Mouse (Mus musculus) small intestine, adult 2 months (tissue): ENCODE measurements around the gene Rfng. TPM values are rescaled to one million over a fixed set of nuclear protein-coding genes. Genes with fewer than 3 reads are reported as not detected.

Experiments
- H3K27ac ChIP-seq: fragments of 200-500 bp; 2 replicates; pipeline ENCODE4 v1.5.1; 2012; ENCODE audit warnings: low read depth, low read length, control low read depth, inconsistent platforms; ENCODE audit not compliant: insufficient read depth
- H3K27me3 ChIP-seq: fragments of 200-500 bp; 2 replicates; pipeline ENCODE4 v1.6.1; 2012; ENCODE audit warnings: mild to moderate bottlenecking, moderate library complexity, low read length, inconsistent platforms; ENCODE audit not compliant: control insufficient read depth, insufficient read depth
- H3K36me3 ChIP-seq: fragments of 200-500 bp; 2 replicates; pipeline ENCODE4 v1.6.1; 2012; ENCODE audit warnings: mild to moderate bottlenecking, low read length, control low read depth, inconsistent platforms; ENCODE audit not compliant: control insufficient read depth, insufficient read depth
- H3K4me1 ChIP-seq: fragments of 200-500 bp; 2 replicates; pipeline ENCODE4 v1.6.1; 2012; ENCODE audit warnings: low read length, inconsistent platforms, mixed read lengths; ENCODE audit not compliant: control insufficient read depth, insufficient read depth, insufficient read length
- H3K4me3 ChIP-seq: fragments of 200-500 bp; 2 replicates; pipeline ENCODE4 v1.5.1; 2012; ENCODE audit warnings: low read depth, mild to moderate bottlenecking, control low read depth, inconsistent platforms, low read length, moderate library complexity
- CTCF ChIP-seq: fragments of 200-500 bp; IDR thresholded peaks from 2 replicates; pipeline ENCODE4 v1.5.1; 2012; ENCODE audit warnings: low read depth, mild to moderate bottlenecking, control low read depth, inconsistent platforms, low read length, moderate library complexity, mixed read lengths; ENCODE audit not compliant: insufficient replicate concordance, insufficient read length; ENCODE audit errors: extremely low read depth
- POLR2A ChIP-seq: fragments of 200-500 bp; IDR thresholded peaks from 2 replicates; pipeline ENCODE4 v1.6.1; 2012; ENCODE audit warnings: low read depth, mild to moderate bottlenecking, control low read depth, inconsistent platforms, low read length, moderate library complexity
- WGBS: fragments of 180-500 bp; shearing (Covaris S2); methylation state at CpG from one replicate; pipeline ENCODE4 v1.1.7; 2018; 5-methylcytosine and 5-hydroxymethylcytosine counted together
- polyA plus RNA-seq: library from polyadenylated mRNA; depleted of rRNA; stranded (reverse); fragments of >200 nt; gene quantifications from 2 replicates; pipeline ENCODE4 v1.2.3, GENCODE M21; 2012; rRNA removed

The Rfng gene
- polyA plus RNA-seq, 1 experiment, result 90.5 TPM

GRCm38 (mm10) chr11:120731858-120732680 lies 51.9 kb downstream of the Rfng start, which contains the start of gene Cbr2:
Gene Cbr2 (minus strand): TSS chr11:120732114.
- no peak within 1 kb of the TSS for H3K4me3 ChIP-seq
- H3K4me1 ChIP-seq, result peaks cover 4% of the 10 kb centered on the region; the same call in 1 of the 2 replicates
- TF ChIP-seq CTCF (no peak), POLR2A (no peak)
- no peak within 1 kb of the TSS for H3K27ac ChIP-seq
- no peaks in the 10 kb centered on the region; the same call in 1 of the 2 replicates for H3K27me3 ChIP-seq
- WGBS, result 72% methylated on average over 12 of the region's 12 CpGs
- no peaks in the 10 kb centered on the region for H3K36me3 ChIP-seq

DNA sequence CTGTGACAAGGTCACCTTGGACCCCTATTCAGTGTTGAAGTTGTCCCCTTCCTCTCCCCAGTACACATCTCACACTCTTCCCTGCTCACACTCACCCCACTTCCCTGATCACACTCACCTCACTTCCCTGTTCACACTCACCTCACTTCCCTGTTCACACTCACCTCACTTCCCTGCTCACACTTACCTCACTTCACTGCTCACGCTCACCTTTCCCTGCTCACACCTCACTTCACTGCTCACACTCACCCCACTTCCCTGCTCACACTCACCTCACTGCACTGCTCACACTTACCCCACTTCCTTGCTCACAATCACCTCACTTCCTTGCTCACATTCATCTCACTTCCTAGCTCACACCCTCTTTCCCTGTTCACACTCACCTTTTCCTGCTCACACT lies 52.6 kb downstream of the Rfng start:
- WGBS, result 100% methylated on average over 1 of the region's 1 CpGs
- Histone ChIP-seq H3K4me1 (peaks cover 7% of the 10 kb centered on the region), H3K4me3 (no peak overlapping the region), H3K27me3 (no peaks in the 10 kb centered on the region; the same call in 1 of the 2 replicates), H3K27ac (no peak overlapping the region), H3K36me3 (no peaks in the 10 kb centered on the region)
- no peak for TF ChIP-seq POLR2A
- no peak for TF ChIP-seq CTCF

Other genes with a start within 250 kb of the Rfng start
- gene Mcrip1, start 234.5 kb downstream of the Rfng start, polyA plus RNA-seq, result 24.0 and 30.3 TPM in 2 replicates
- gene Ppp1r27, start 233.1 kb downstream of the Rfng start, polyA plus RNA-seq, result 0.51 TPM in 1 of 2 replicates, not detected in the other
- 442 and 705 TPM in 2 replicates for gene P4hb, start 211.0 kb downstream of the Rfng start, polyA plus RNA-seq
- 489 and 1,022 TPM in 2 replicates for gene Arhgdia, start 202.6 kb downstream of the Rfng start, polyA plus RNA-seq
- 12.0 and 24.0 TPM in 2 replicates for gene Alyref, start 185.8 kb downstream of the Rfng start, polyA plus RNA-seq
- 46.4 and 97.9 TPM in 2 replicates for gene Anapc11, start 185.8 kb downstream of the Rfng start, polyA plus RNA-seq
- gene Npb, start 175.7 kb downstream of the Rfng start, polyA plus RNA-seq, result 0.98 and 7.2 TPM in 2 replicates
- gene Pcyt2, start 166.3 kb downstream of the Rfng start, polyA plus RNA-seq, result 449 and 1,029 TPM in 2 replicates
- 99.1 and 147 TPM in 2 replicates for gene Sirt7, start 159.0 kb downstream of the Rfng start, polyA plus RNA-seq
- gene Mafg, start 150.6 kb downstream of the Rfng start, polyA plus RNA-seq, result 24.8 and 33.6 TPM in 2 replicates
- gene Pycr1, start 140.4 kb downstream of the Rfng start, polyA plus RNA-seq, result 17.1 and 19.9 TPM in 2 replicates
- 0.39 and 1.0 TPM in 2 replicates for gene Myadml2, start 136.0 kb downstream of the Rfng start, polyA plus RNA-seq
- gene Notum, start 123.0 kb downstream of the Rfng start, polyA plus RNA-seq, result 0.67 and 0.99 TPM in 2 replicates
- 86.9 and 138 TPM in 2 replicates for gene Aspscr1, start 111.2 kb downstream of the Rfng start, polyA plus RNA-seq
- gene Cenpx, start 70.5 kb downstream of the Rfng start, polyA plus RNA-seq, result 38.4 and 46.2 TPM in 2 replicates
- gene Lrrc45, start 70.3 kb downstream of the Rfng start, polyA plus RNA-seq, result 22.0 and 23.9 TPM in 2 replicates
- gene Rac3, start 62.7 kb downstream of the Rfng start, polyA plus RNA-seq, result 4.1 and 5.1 TPM in 2 replicates
- gene Dcxr, start 56.9 kb downstream of the Rfng start, polyA plus RNA-seq, result 102 and 127 TPM in 2 replicates
- gene Cbr2, start 52.1 kb downstream of the Rfng start, polyA plus RNA-seq, result 1.2 and 11.4 TPM in 2 replicates
- 1.4 and 58.5 TPM in 2 replicates for gene Hmga1b, start 21.4 kb downstream of the Rfng start, polyA plus RNA-seq
- gene Gps1, start 65 bp upstream of the Rfng start, polyA plus RNA-seq, result 57.5 and 86.4 TPM in 2 replicates
- gene Dus1l, start 12.2 kb upstream of the Rfng start, polyA plus RNA-seq, result 24.1 and 29.0 TPM in 2 replicates
- gene Fasn, start 40.3 kb upstream of the Rfng start, polyA plus RNA-seq, result 151 and 154 TPM in 2 replicates
- gene Ccdc57, start 148.7 kb upstream of the Rfng start, polyA plus RNA-seq, result 0.43 and 0.84 TPM in 2 replicates
- 56.8 and 68.9 TPM in 2 replicates for gene Slc16a3, start 164.3 kb upstream of the Rfng start, polyA plus RNA-seq
- gene Csnk1d, start 207.1 kb upstream of the Rfng start, polyA plus RNA-seq, result 26.5 and 60.8 TPM in 2 replicates